Mouse (Mus musculus) adrenal gland, adult 8-10 months (tissue): ENCODE data around the gene Sapcd1. TPM values are rescaled to one million over a fixed set of nuclear protein-coding genes. Genes with fewer than 3 reads are reported as not detected.

ENCODE experiments used
- DNase-seq: peaks from one replicate; pipeline ENCODE4 v3.0.0; 2022
- total RNA-seq, 4 experiments: library from RNA; stranded (reverse); gene quantifications; 2 replicates each; pipeline ENCODE4 v1.2.4; 2022

Gene Sapcd1
- total RNA-seq, 4 experiments from 2014 or later = 0.91 to 2.8 (median 0.99) TPM

DNA sequence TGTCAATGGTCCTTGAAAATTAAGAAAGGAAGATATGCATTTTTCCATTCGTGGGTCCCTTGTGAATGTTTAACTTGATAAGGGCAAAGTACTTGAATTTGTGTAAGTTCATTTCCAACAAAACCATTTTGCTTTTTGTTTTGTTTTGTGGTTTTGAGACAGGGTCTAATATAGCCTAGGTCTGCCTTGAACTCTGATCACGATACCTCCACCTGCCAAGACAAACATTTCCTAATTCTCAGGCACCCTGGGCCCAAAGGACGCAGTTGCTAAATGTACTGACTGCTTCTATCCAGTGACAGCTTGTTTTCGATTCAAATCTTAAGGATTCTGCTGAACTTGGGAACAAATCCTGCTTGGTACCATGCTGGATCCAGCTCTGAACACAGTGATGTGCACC lies 48.2 kb downstream of the Sapcd1 start:
- DNase-seq = no peak

DNA sequence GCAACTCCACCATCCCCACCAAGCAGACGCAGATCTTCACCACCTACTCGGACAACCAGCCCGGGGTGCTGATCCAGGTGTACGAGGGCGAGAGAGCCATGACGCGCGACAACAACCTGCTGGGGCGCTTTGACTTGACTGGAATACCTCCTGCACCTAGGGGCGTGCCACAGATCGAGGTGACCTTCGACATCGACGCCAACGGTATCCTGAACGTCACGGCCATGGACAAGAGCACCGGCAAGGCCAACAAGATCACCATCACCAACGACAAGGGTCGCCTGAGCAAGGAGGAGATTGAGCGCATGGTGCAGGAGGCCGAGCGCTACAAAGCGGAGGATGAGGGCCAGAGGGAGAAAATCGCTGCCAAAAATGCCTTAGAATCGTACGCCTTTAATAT lies 49.6 kb downstream of the Sapcd1 start:
- DNase-seq = no peak

DNA sequence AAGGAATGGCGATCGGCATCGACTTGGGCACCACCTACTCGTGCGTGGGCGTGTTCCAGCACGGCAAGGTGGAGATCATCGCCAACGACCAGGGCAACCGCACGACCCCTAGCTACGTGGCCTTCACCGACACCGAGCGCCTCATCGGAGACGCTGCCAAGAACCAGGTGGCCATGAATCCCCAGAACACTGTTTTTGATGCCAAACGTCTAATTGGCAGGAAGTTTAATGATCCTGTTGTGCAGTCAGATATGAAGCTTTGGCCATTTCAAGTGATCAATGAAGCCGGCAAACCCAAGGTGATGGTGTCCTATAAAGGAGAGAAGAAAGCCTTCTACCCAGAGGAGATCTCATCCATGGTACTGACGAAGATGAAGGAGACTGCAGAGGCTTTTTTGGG lies 50.8 kb downstream of the Sapcd1 start:
- no peak for DNase-seq

Other genes with a start within 250 kb of the Sapcd1 start
- over 10,000 TPM in 2 of 4 experiments, 1,000 to 10,000 TPM in 2; 6,868 to 18,233 (median 12,184) TPM for gene Cyp21a1, start 223.5 kb downstream of the Sapcd1 start, total RNA-seq
- gene Stk19, start 191.1 kb downstream of the Sapcd1 start, total RNA-seq = 10 to 100 TPM; 43.2 to 75.9 (median 64.6) TPM
- 10 to 100 TPM; 48.2 to 76.5 (median 67.0) TPM for gene Dxo, start 191.0 kb downstream of the Sapcd1 start, total RNA-seq
- gene Skiv2l, start 177.8 kb downstream of the Sapcd1 start, total RNA-seq = 10 to 100 TPM; 67.2 to 85.0 (median 83.5) TPM
- gene Nelfe, start 177.6 kb downstream of the Sapcd1 start, total RNA-seq = 10 to 100 TPM; 41.7 to 59.8 (median 53.8) TPM
- gene Cfb, start 165.5 kb downstream of the Sapcd1 start, total RNA-seq = 10 to 100 TPM in 3 of 4 experiments, 1 to 10 TPM in 1; 9.5 to 29.5 (median 17.1) TPM
- 10 to 100 TPM; 15.0 to 21.0 (median 18.0) TPM for gene Zbtb12, start 148.5 kb downstream of the Sapcd1 start, total RNA-seq
- gene Gm20547, start 146.0 kb downstream of the Sapcd1 start, total RNA-seq = under 1 TPM in 1 of 4 experiments, not detected in 3; 0.89 TPM
- gene C2, start 129.8 kb downstream of the Sapcd1 start, total RNA-seq = 100 to 1,000 TPM in 3 of 4 experiments, 10 to 100 TPM in 1; 86.8 to 164 (median 129) TPM
- 100 to 1,000 TPM; 148 to 179 (median 173) TPM for gene Ehmt2, start 129.5 kb downstream of the Sapcd1 start, total RNA-seq
- 1 to 10 TPM in 2 of 4 experiments, under 1 TPM in 2; 0.73 to 1.8 (median 1.1) TPM for gene Slc44a4, start 113.5 kb downstream of the Sapcd1 start, total RNA-seq
- 10 to 100 TPM; 27.3 to 39.4 (median 28.1) TPM for gene Neu1, start 96.8 kb downstream of the Sapcd1 start, total RNA-seq
- gene Hspa1b, start 68.8 kb downstream of the Sapcd1 start, total RNA-seq = 100 to 1,000 TPM in 1 of 4 experiments, 10 to 100 TPM in 3; 24.5 to 115 (median 36.0) TPM
- under 1 TPM in 1 of 4 experiments, not detected in 3; 0.73 TPM for gene Gm20481, start 58.1 kb downstream of the Sapcd1 start, total RNA-seq
- gene Hspa1a, start 55.9 kb downstream of the Sapcd1 start, total RNA-seq = 10 to 100 TPM; 11.9 to 35.8 (median 14.4) TPM
- gene Hspa1l, start 55.3 kb downstream of the Sapcd1 start, total RNA-seq = under 1 TPM; 0.14 to 0.25 (median 0.17) TPM
- 10 to 100 TPM; 28.2 to 35.4 (median 30.1) TPM for gene Lsm2, start 46.2 kb downstream of the Sapcd1 start, total RNA-seq
- 10 to 100 TPM; 57.9 to 76.0 (median 67.7) TPM for gene Vars, start 27.0 kb downstream of the Sapcd1 start, total RNA-seq
- 1 to 10 TPM in 2 of 4 experiments, under 1 TPM in 2; 0.75 to 1.8 (median 1.2) TPM for gene Vwa7, start 11.4 kb downstream of the Sapcd1 start, total RNA-seq
- 1 to 10 TPM in 3 of 4 experiments, under 1 TPM in 1; 0.73 to 4.0 (median 2.2) TPM for gene Msh5, start 18.7 kb upstream of the Sapcd1 start, total RNA-seq
- gene Clic1, start 21.9 kb upstream of the Sapcd1 start, total RNA-seq = 100 to 1,000 TPM in 2 of 4 experiments, 10 to 100 TPM in 2; 83.2 to 134 (median 113) TPM
- gene Ddah2, start 31.0 kb upstream of the Sapcd1 start, total RNA-seq = 10 to 100 TPM; 12.4 to 29.5 (median 21.6) TPM
- not detected for gene Ly6g6c, start 37.4 kb upstream of the Sapcd1 start, total RNA-seq
- not detected for gene Mpig6b, start 38.2 kb upstream of the Sapcd1 start, total RNA-seq
- not detected for gene Ly6g6e, start 48.9 kb upstream of the Sapcd1 start, total RNA-seq
- gene Ly6g6d, start 50.0 kb upstream of the Sapcd1 start, total RNA-seq = under 1 TPM in 2 of 4 experiments, not detected in 2; 0.46 to 0.68 TPM
- not detected for gene Ly6g6f, start 57.6 kb upstream of the Sapcd1 start, total RNA-seq
- 100 to 1,000 TPM in 2 of 4 experiments, 10 to 100 TPM in 2; 79.4 to 124 (median 103) TPM for gene Abhd16a, start 61.2 kb upstream of the Sapcd1 start, total RNA-seq
- gene Ly6g5c, start 80.3 kb upstream of the Sapcd1 start, total RNA-seq = not detected
- under 1 TPM in 3 of 4 experiments, not detected in 1; 0.38 to 0.91 (median 0.40) TPM for gene Ly6g5b, start 87.4 kb upstream of the Sapcd1 start, total RNA-seq
- 10 to 100 TPM; 12.6 to 17.9 (median 14.5) TPM for gene Gpank1, start 93.4 kb upstream of the Sapcd1 start, total RNA-seq
- 100 to 1,000 TPM; 196 to 224 (median 222) TPM for gene Csnk2b, start 94.0 kb upstream of the Sapcd1 start, total RNA-seq
- 10 to 100 TPM; 29.3 to 41.2 (median 39.6) TPM for gene D17H6S53E, start 98.4 kb upstream of the Sapcd1 start, total RNA-seq
- under 1 TPM in 2 of 4 experiments, not detected in 2; 0.28 to 0.32 TPM for gene Apom, start 104.0 kb upstream of the Sapcd1 start, total RNA-seq
- gene Bag6, start 107.2 kb upstream of the Sapcd1 start, total RNA-seq = 100 to 1,000 TPM; 354 to 477 (median 417) TPM
- gene Prrc2a, start 136.9 kb upstream of the Sapcd1 start, total RNA-seq = 100 to 1,000 TPM; 241 to 340 (median 274) TPM
- 10 to 100 TPM in 2 of 4 experiments, 1 to 10 TPM in 2; 5.5 to 14.5 (median 10.5) TPM for gene Aif1, start 148.1 kb upstream of the Sapcd1 start, total RNA-seq
- 10 to 100 TPM in 1 of 4 experiments, 1 to 10 TPM in 3; 4.7 to 11.3 (median 8.2) TPM for gene Lst1, start 160.4 kb upstream of the Sapcd1 start, total RNA-seq
- gene Ltb, start 166.4 kb upstream of the Sapcd1 start, total RNA-seq = 10 to 100 TPM in 1 of 4 experiments, 1 to 10 TPM in 3; 1.3 to 10.3 (median 4.5) TPM
- gene Tnf, start 174.0 kb upstream of the Sapcd1 start, total RNA-seq = 1 to 10 TPM in 2 of 4 experiments, under 1 TPM in 2; 0.56 to 2.2 (median 0.89) TPM
- gene Lta, start 177.3 kb upstream of the Sapcd1 start, total RNA-seq = 1 to 10 TPM in 1 of 4 experiments, under 1 TPM in 3; 0.28 to 1.1 (median 0.63) TPM
- not detected for gene Gm16181, start 192.8 kb upstream of the Sapcd1 start, total RNA-seq
- 10 to 100 TPM in 1 of 4 experiments, 1 to 10 TPM in 3; 5.5 to 12.1 (median 7.4) TPM for gene Atp6v1g2, start 205.6 kb upstream of the Sapcd1 start, total RNA-seq
- 10 to 100 TPM; 17.4 to 20.2 (median 19.8) TPM for gene Nfkbil1, start 207.8 kb upstream of the Sapcd1 start, total RNA-seq
- gene Ddx39b, start 213.7 kb upstream of the Sapcd1 start, total RNA-seq = 100 to 1,000 TPM; 181 to 239 (median 202) TPM
- gene H2-D1, start 234.7 kb upstream of the Sapcd1 start, total RNA-seq = 100 to 1,000 TPM; 209 to 349 (median 279) TPM